Mouse (Mus musculus) CH12.LX (cell line): Measurements from ENCODE around the gene Gm26965. TPM values are rescaled to one million over a fixed set of nuclear protein-coding genes. Genes with fewer than 3 reads are reported as not detected.
A peak's percentile ranks its signal among the peaks of the same experiment; 100 is the strongest.
"Not testable (repeated sequence)": the region's sequence is repeated elsewhere in the genome, so short reads cannot be mapped to it uniquely, and the experiment has no call there.

Experiments used
- DNase-seq: peaks from one replicate; pipeline ENCODE4 v3.0.0-alpha.2; 2013; ENCODE audit errors: extremely low read depth
- H3K27ac ChIP-seq: 2 replicates; pipeline ENCODE4 v1.5.1; 2012; ENCODE audit warnings: low read depth, mild to moderate bottlenecking, control low read depth, moderate library complexity; ENCODE audit not compliant: insufficient read depth
- H3K27me3 ChIP-seq: replicated peaks from 2 replicates; pipeline ENCODE3; 2012; ENCODE audit warnings: inconsistent platforms
- H3K36me3 ChIP-seq, 2 experiments: replicated peaks in 1 of 2; 2 replicates each; pipeline versions ENCODE3 to v1.6.1; 2012; ENCODE audit warnings: inconsistent platforms in 1 of 2, low read length in 1 of 2, mild to moderate bottlenecking in 1 of 2, mixed read lengths in 1 of 2, moderate library complexity in 1 of 2; ENCODE audit not compliant: control insufficient read depth in 1 of 2, insufficient read depth in 1 of 2
- H3K4me1 ChIP-seq, 2 experiments: 2 replicates each; pipeline ENCODE4 v1.6.1; 2012; ENCODE audit warnings: inconsistent platforms in 1 of 2, moderate library complexity in 1 of 2; ENCODE audit not compliant: insufficient read depth in 2 of 2, control insufficient read depth in 1 of 2
- H3K4me2 ChIP-seq: 2 replicates; pipeline ENCODE4 v1.6.1; 2012; ENCODE audit warnings: low read depth, mild to moderate bottlenecking, control low read depth; ENCODE audit not compliant: poor library complexity, insufficient read depth, severe bottlenecking
- H3K4me3 ChIP-seq, 3 experiments: fragments of 150-350 bp in 1 of 3; sonication (generic) in 1 of 3; replicated peaks in 1 of 3; 2 replicates each; pipeline versions ENCODE3 to v1.5.1; 2011 to 2012; ENCODE audit warnings: low read depth in 2 of 3, low read length in 2 of 3, mild to moderate bottlenecking in 2 of 3, moderate library complexity in 2 of 3, control low read depth in 1 of 3, improper control_type of control experiment in 1 of 3, inconsistent platforms in 1 of 3, mixed read lengths in 1 of 3; ENCODE audit not compliant: poor library complexity in 1 of 3
- H3K79me2 ChIP-seq: replicated peaks from 2 replicates; pipeline ENCODE4 v1.6.1; 2012; ENCODE audit warnings: mild to moderate bottlenecking, moderate library complexity; ENCODE audit not compliant: control insufficient read depth, poor library complexity, insufficient read depth, severe bottlenecking; ENCODE audit errors: extremely low read depth
- H3K9ac ChIP-seq: 2 replicates; pipeline ENCODE4 v1.6.1; 2012; ENCODE audit warnings: low read depth, mild to moderate bottlenecking, control low read depth, moderate library complexity; ENCODE audit not compliant: insufficient read depth
- H3K9me3 ChIP-seq: replicated peaks from 2 replicates; pipeline ENCODE3; 2012; ENCODE audit warnings: low read length, inconsistent platforms, mixed read lengths
- CHD2 ChIP-seq: IDR thresholded peaks from 2 replicates; pipeline ENCODE4 v1.6.1; 2011; ENCODE audit warnings: low read length, improper control_type of control experiment
- CTCF ChIP-seq, 2 experiments: IDR thresholded peaks in 1 of 2; conservative IDR thresholded peaks in 1 of 2; 2 replicates each; pipeline ENCODE4 v1.5.1; 2011 to 2012; ENCODE audit warnings: low read depth in 2 of 2, low read length in 2 of 2, improper control_type of control experiment in 1 of 2, inconsistent platforms in 1 of 2, mild to moderate bottlenecking in 1 of 2, moderate library complexity in 1 of 2
- ELF1 ChIP-seq: IDR thresholded peaks from 2 replicates; pipeline ENCODE4 v1.6.1; 2014; ENCODE audit warnings: low read depth, mild to moderate bottlenecking, inconsistent platforms, low read length, improper control_type of control experiment
- GABPA ChIP-seq: IDR thresholded peaks from 2 replicates; pipeline ENCODE4 v1.6.1; 2012; ENCODE audit warnings: low read depth, low read length, improper control_type of control experiment, inconsistent platforms; ENCODE audit not compliant: insufficient replicate concordance
- HCFC1 ChIP-seq: IDR thresholded peaks from 2 replicates; pipeline ENCODE4 v1.6.1; 2012; ENCODE audit warnings: low read depth, mild to moderate bottlenecking, inconsistent platforms, low read length, improper control_type of control experiment
- MEF2A ChIP-seq: IDR thresholded peaks from 2 replicates; pipeline ENCODE4 v1.6.1; 2014; ENCODE audit warnings: low read depth, mild to moderate bottlenecking, inconsistent platforms, low read length, improper control_type of control experiment, borderline replicate concordance
- MXI1 ChIP-seq: IDR thresholded peaks from 2 replicates; pipeline ENCODE4 v1.6.1; 2011; ENCODE audit warnings: mild to moderate bottlenecking, low read depth, low read length, improper control_type of control experiment
- RAD21 ChIP-seq: IDR thresholded peaks from 2 replicates; pipeline ENCODE4 v1.6.1; 2011; ENCODE audit warnings: low read depth, mild to moderate bottlenecking, low read length, improper control_type of control experiment, moderate library complexity
- SIN3A ChIP-seq: IDR thresholded peaks from 2 replicates; pipeline ENCODE4 v1.6.1; 2012; ENCODE audit warnings: low read length, improper control_type of control experiment, inconsistent platforms
- SMC3 ChIP-seq: IDR thresholded peaks from 2 replicates; pipeline ENCODE4 v1.6.1; 2011; ENCODE audit warnings: low read depth, low read length, improper control_type of control experiment
- TBP ChIP-seq: conservative IDR thresholded peaks from 2 replicates; pipeline ENCODE4 v1.6.1; 2011; ENCODE audit warnings: low read depth, low read length, improper control_type of control experiment
- TCF12 ChIP-seq: IDR thresholded peaks from 2 replicates; pipeline ENCODE4 v1.6.1; 2014; ENCODE audit warnings: low read depth, mild to moderate bottlenecking, inconsistent platforms, low read length, improper control_type of control experiment
- UBTF ChIP-seq: IDR thresholded peaks from 2 replicates; pipeline ENCODE4 v1.6.1; 2012; ENCODE audit warnings: low read depth, mild to moderate bottlenecking, inconsistent platforms, low read length, improper control_type of control experiment, moderate library complexity
- USF1 ChIP-seq: IDR thresholded peaks from 2 replicates; pipeline ENCODE4 v1.6.1; 2014; ENCODE audit warnings: low read depth, mild to moderate bottlenecking, inconsistent platforms, low read length, improper control_type of control experiment
- ZKSCAN1 ChIP-seq: IDR thresholded peaks from 2 replicates; pipeline ENCODE4 v1.6.1; 2012; ENCODE audit warnings: low read depth, inconsistent platforms, low read length, improper control_type of control experiment, borderline replicate concordance
- ZMIZ1 ChIP-seq: IDR thresholded peaks from 2 replicates; pipeline ENCODE4 v1.6.1; 2012; ENCODE audit warnings: low read depth, mild to moderate bottlenecking, inconsistent platforms, low read length, improper control_type of control experiment
- ZNF384 ChIP-seq: IDR thresholded peaks from 2 replicates; pipeline ENCODE4 v1.6.1; 2012; ENCODE audit warnings: low read depth, low read length, improper control_type of control experiment, inconsistent platforms
- dilution Hi-C: fragments of 300-500 bp; cut with MboI; formaldehyde crosslinking; loops from 2 replicates; pipeline ENCODE4 v1.14.3; 2020; ENCODE audit warnings: low sequenced_read_pairs; ENCODE audit not compliant: extremely low pct_unique_long_range_greater_than_20kb, extremely low pct_ligation_motif_present
- in situ Hi-C: fragments of 300-500 bp; cut with MboI; formaldehyde crosslinking; loops from 3 replicates; pipeline ENCODE4 v1.14.3; 2019; ENCODE audit warnings: low sequenced_read_pairs, low pct_ligation_motif_present, low pct_unique_long_range_greater_than_20kb, mixed read lengths
- polyA plus RNA-seq: library from polyadenylated mRNA; unstranded; fragments of >175 nt; gene quantifications from 2 replicates; pipeline ENCODE4 v1.2.1, GENCODE M21; 2012; ENCODE audit warnings: low read depth; ENCODE audit not compliant: insufficient read length
- total RNA-seq, 2 experiments: library from RNA; depleted of rRNA; stranded (reverse); fragments of 300-350 nt in 1 of 2; fragments of >200 nt in 1 of 2; gene quantifications; 2 replicates each; pipeline ENCODE4 v1.2.3; 2012 to 2014

The Gm26965 gene
- total and polyA plus RNA-seq, 3 experiments = 0.08 TPM; not detected in 2

DNA sequence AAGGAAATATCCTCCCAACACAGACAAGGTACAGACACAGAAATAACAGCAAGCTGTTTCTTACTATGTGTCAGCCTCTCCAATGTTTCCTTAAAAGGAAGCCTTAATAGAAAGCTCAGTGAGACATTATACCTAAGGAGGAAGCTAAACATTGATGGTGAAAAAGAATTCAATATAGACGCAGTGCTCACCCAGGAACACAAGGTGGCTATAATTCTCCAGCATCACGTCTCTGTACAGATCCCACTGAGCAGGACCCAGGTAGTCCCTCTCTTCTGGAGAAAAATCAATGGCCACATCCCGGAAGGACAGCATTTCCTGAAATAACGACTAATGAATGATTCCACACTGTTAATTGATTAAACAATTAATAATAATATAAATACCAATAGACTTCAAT lies 44.4 kb downstream of the Gm26965 start:
- H3K36me3 ChIP-seq = peaks cover 0 to 15% of the 10 kb centered on the region in 2 experiments
- H3K4me3 ChIP-seq = no peak overlapping the region
- peak; percentile 57 for TF ChIP-seq SMC3
- no peak for TF ChIP-seq ZNF384
- no peak for TF ChIP-seq ZMIZ1
- TF ChIP-seq MXI1 = no peak
- no peak for TF ChIP-seq GABPA
- TF ChIP-seq TCF12 = no peak
- no peak for TF ChIP-seq USF1
- peak in 1 of 2 experiments; percentile 56; a peak in 2 of 4 replicates for TF ChIP-seq CTCF (conservative IDR thresholded peaks at IDR 0.05 in 1 of 2, IDR thresholded peaks at IDR 0.05 in 1 of 2; ENCODE audit: low read depth in 2 of 2, low read length in 2 of 2)
- TF ChIP-seq UBTF = no peak
- no peak for TF ChIP-seq TBP
- no peak for TF ChIP-seq SIN3A
- no peak for TF ChIP-seq ZKSCAN1
- TF ChIP-seq ELF1 = no peak
- TF ChIP-seq RAD21 = peak; percentile 42
- peaks cover 3% of the 10 kb centered on the region; the same call in 1 of the 2 replicates for H3K79me2 ChIP-seq
- no peak overlapping the region for H3K27ac ChIP-seq
- H3K4me1 ChIP-seq = peaks cover 4 to 19% of the 10 kb centered on the region in 2 experiments
- H3K27me3 ChIP-seq = no peaks in the 10 kb centered on the region
- no peak overlapping the region for H3K9ac ChIP-seq
- H3K4me2 ChIP-seq = no peak overlapping the region
- DNase-seq = peak; percentile 22
- dilution Hi-C loops = no loop called here
- in situ Hi-C loops = no loop called here
- H3K9me3 ChIP-seq = no peaks in the 10 kb centered on the region

DNA sequence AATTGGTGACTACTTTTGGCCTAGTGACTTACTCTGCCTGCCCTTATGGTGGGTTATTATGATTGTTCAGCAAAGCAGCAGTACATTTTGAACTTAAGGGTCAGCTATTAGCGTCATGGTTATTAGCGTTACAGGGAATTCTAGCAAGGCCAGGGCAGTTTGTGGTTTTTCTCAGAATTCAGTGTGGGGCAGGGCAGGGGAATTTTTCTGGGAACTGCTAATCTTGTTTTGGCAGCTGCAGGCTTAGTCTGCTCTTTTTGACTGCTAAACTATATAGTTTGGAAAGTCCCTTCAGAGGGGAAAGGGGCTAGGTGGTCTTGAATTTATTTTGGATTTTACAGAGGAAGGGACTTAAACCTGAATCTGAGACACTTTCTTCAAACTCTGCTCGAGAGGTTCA lies 56.7 kb downstream of the Gm26965 start:
- H3K36me3 ChIP-seq = peaks cover 5 to 23% of the 10 kb centered on the region in 2 experiments
- no peaks in the 10 kb centered on the region for H3K9me3 ChIP-seq
- no peaks in the 10 kb centered on the region for H3K79me2 ChIP-seq
- H3K9ac ChIP-seq = no peak overlapping the region
- in situ Hi-C loops = no loop called here
- TF ChIP-seq HCFC1 (no peak), MEF2A (no peak), CHD2 (no peak)
- H3K4me3 ChIP-seq = no peak overlapping the region
- H3K4me2 ChIP-seq = no peak overlapping the region
- dilution Hi-C loops = no loop called here
- no peak overlapping the region for H3K27ac ChIP-seq
- no peak for DNase-seq
- H3K27me3 ChIP-seq = no peaks in the 10 kb centered on the region
- H3K4me1 ChIP-seq = peaks cover 0 to 4% of the 10 kb centered on the region in 2 experiments; a peak in 2 of 4 replicates

DNA sequence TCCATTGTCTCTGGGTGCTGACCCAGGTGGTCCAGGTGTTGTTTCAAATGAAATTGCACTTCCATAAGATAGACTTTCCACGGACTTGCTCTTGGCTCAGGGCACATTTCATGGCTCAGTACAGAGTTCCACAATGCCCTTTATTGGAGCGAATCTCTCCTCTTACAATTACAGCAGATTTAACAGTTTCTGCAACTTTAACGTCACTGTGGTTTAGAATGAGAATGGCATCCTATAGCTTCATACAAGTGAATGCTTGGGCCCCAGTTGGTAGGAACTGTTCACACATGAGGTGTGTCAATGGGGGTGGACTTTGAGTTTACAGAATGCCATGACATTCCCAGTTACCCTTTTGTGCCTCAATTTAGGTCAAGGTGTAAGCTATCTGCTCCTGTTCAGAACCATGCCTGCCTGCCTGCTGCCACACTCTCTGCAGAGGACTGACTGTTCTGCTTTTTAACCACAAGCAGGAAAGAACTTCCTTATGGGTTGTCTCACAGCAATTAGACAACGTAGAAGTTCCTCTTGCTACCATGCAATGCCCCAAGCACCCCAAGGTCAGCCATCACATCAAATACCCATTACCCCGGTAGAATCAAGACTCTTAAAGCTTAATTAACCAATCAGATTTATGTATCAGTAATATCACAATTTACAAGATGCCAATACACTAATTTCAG lies 62.3 kb downstream of the Gm26965 start:
- dilution Hi-C loops, H3K4me3 ChIP-seq, in situ Hi-C loops, H3K4me2 ChIP-seq, H3K27me3 ChIP-seq, H3K9me3 ChIP-seq, H3K79me2 ChIP-seq, H3K9ac ChIP-seq, H3K27ac ChIP-seq, H3K36me3 ChIP-seq: not testable (repeated sequence)
- DNase-seq = peak; percentile 21
- H3K4me1 ChIP-seq = peaks cover 0 to 11% of the 10 kb centered on the region in 2 experiments; a peak in 2 of 4 replicates
